Mouse (Mus musculus) C2C12 (cell line): ENCODE measurements around the gene Olfr212. TPM values are rescaled to one million over a fixed set of nuclear protein-coding genes. Genes with fewer than 3 reads are reported as not detected.
"Not testable (repeated sequence)": the region's sequence is repeated elsewhere in the genome, so short reads cannot be mapped to it uniquely, and the experiment has no call there.

Experiments
- H3K27me3 ChIP-seq: one replicate; pipeline ENCODE4 v1.6.1; 2011; ENCODE audit not compliant: control insufficient read depth, insufficient read depth, insufficient read length
- H3K36me3 ChIP-seq: one replicate; pipeline ENCODE4 v1.6.1; 2011; ENCODE audit not compliant: control insufficient read depth, insufficient read depth
- H3K4me3 ChIP-seq: one replicate; pipeline ENCODE4 v1.5.1; 2011; ENCODE audit warnings: mild to moderate bottlenecking, control low read depth; ENCODE audit not compliant: poor library complexity, insufficient read depth, severe bottlenecking
- H3K79me2 ChIP-seq: one replicate; pipeline ENCODE4 v1.6.1; 2011; ENCODE audit not compliant: control insufficient read depth, insufficient read depth
- H3K79me3 ChIP-seq: one replicate; pipeline ENCODE4 v1.6.1; 2011; ENCODE audit warnings: low read depth, control low read depth
- H3ac ChIP-seq: one replicate; pipeline ENCODE3; 2011; ENCODE audit warnings: low read depth; ENCODE audit not compliant: control insufficient read depth, insufficient read length
- CEBPB ChIP-seq: IDR thresholded peaks from one replicate; pipeline ENCODE4 v1.6.1; 2011; ENCODE audit warnings: low read depth, mild to moderate bottlenecking, control low read depth, moderate library complexity
- CTCF ChIP-seq: IDR thresholded peaks from one replicate; pipeline ENCODE4 v1.5.1; 2011; ENCODE audit not compliant: control insufficient read depth, insufficient read depth, insufficient read length
- FOSL1 ChIP-seq: IDR thresholded peaks from one replicate; pipeline ENCODE4 v1.8.0; 2011; ENCODE audit warnings: mild to moderate bottlenecking, low read length; ENCODE audit not compliant: poor library complexity, insufficient read depth, severe bottlenecking
- MAX ChIP-seq: IDR thresholded peaks from one replicate; pipeline ENCODE4 v1.6.1; 2011; ENCODE audit warnings: mild to moderate bottlenecking, control low read depth
- MYOD1 ChIP-seq: IDR thresholded peaks from one replicate; pipeline ENCODE4 v1.6.1; 2011; ENCODE audit warnings: low read depth; ENCODE audit not compliant: control insufficient read depth, insufficient read length
- MYOG ChIP-seq: IDR thresholded peaks from one replicate; pipeline ENCODE4 v1.6.1; 2011; ENCODE audit not compliant: control insufficient read depth, insufficient read length; ENCODE audit errors: extremely low read depth
- USF1 ChIP-seq: IDR thresholded peaks from one replicate; pipeline ENCODE4 v1.6.1; 2011; ENCODE audit warnings: low read depth, mild to moderate bottlenecking, control low read depth, moderate library complexity
- long read RNA-seq, 2 experiments: library from polyadenylated mRNA; unstranded; transcript quantifications; one replicate each; pipeline ENCODE4 v2.0.0; 2019 to 2020
- polyA plus RNA-seq: library from polyadenylated mRNA; unstranded; fragments of >200 nt; fragmentation: generic; extraction: Trizol; gene quantifications from one replicate; pipeline ENCODE4 v1.2.1, GENCODE M21; 2012; ENCODE audit warnings: missing spikeins

Olfr212 gene
- 0.01 TPM for polyA plus RNA-seq
- long read RNA-seq, experiment 1 = 0 reads
- long read RNA-seq, experiment 2 = 0 reads

DNA sequence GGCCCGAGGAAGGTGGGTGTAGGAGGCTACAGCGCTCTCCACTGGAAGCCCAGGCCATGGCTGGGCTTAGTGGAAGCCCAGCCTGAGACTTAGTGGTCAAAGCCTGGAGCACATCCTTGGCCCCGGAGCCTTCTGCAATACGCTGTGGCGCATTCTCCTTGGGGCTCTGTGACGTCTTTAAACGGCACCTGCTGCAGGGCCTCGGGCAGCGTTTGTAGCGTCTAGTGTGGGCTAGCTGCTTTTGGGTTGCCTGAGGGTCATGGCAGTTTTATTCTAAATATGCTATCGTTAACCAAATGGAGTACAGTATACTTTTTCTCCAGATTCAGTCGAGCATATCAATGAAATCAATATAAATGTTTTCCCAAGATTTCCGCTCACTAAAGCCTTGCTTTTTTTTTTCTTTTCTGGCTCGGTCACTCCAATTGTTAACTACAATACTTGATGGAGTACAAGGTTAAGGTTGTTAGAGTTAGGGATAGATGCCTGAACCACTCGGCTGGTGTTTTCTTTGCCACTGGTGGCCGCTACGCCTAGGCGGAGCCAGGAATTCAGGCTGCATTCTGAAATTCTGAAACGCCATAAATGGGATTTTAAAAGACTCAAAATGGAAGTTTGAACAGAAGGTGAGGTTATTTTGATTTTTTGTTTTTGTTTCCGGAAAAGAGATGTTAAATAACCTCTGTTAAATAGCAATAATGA lies at the start of gene Olfr212:
Gene Olfr212 (plus strand): TSS at position 215 of the 702 bp plus-strand sequence.
- H3K27me3 ChIP-seq, H3K79me2 ChIP-seq, H3K79me3 ChIP-seq, H3ac ChIP-seq, H3K36me3 ChIP-seq, H3K4me3 ChIP-seq: not testable (repeated sequence)

DNA sequence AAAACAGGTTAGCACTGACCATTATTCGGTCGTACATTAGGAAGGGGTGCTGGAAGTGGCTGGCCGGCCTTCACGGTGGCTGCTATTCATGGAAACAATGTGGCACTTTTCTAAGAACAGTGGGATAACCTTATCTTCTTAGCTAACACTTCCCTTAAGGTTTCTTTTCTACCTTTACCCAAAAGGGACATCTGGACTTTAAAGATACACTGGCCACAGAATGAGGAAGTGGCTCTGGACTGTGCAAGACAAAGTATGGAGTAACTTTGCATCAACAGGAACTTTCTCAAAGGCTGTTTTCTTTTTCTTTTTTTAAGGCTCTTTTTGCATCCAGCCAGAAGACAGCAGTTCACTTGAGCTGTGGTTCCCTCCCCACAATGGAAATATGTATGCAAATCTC lies 47.6 kb upstream of the Olfr212 start:
- Histone ChIP-seq H3K27me3 (no peaks in the 10 kb centered on the region), H3K36me3 (no peaks in the 10 kb centered on the region), H3K79me2 (no peaks in the 10 kb centered on the region), H3K4me3 (no peak overlapping the region), H3K79me3 (no peaks in the 10 kb centered on the region), H3ac (no peak overlapping the region)
- TF ChIP-seq USF1 = no peak

DNA sequence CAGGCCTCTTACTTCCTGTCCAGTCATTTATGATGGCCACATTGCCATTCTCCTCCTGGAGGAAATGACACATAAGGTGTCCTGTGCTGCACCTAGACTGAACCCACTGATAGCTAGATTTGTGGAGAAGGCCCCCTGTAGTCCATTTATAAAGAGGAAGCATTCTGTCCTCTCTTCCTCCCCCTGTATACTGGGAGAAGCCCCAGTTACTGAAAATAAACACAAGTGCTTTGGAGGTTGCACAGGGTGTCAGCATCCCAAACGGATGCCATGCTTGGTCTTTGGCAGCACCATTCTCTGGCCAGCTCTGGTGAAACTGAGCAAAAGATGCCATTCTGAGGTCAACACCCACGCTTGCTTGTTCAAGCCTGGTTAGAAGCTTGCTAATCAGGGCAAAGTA lies 47.1 kb upstream of the Olfr212 start:
- Histone ChIP-seq H3K4me3 (no peak overlapping the region), H3K79me3 (no peaks in the 10 kb centered on the region), H3ac (no peak overlapping the region), H3K27me3 (no peaks in the 10 kb centered on the region), H3K79me2 (no peaks in the 10 kb centered on the region), H3K36me3 (no peaks in the 10 kb centered on the region)
- no peak for TF ChIP-seq FOSL1
- TF ChIP-seq USF1 = no peak
- TF ChIP-seq CTCF = no peak
- TF ChIP-seq CEBPB = no peak
- TF ChIP-seq MYOD1 = no peak
- no peak for TF ChIP-seq MAX
- TF ChIP-seq MYOG = no peak

DNA sequence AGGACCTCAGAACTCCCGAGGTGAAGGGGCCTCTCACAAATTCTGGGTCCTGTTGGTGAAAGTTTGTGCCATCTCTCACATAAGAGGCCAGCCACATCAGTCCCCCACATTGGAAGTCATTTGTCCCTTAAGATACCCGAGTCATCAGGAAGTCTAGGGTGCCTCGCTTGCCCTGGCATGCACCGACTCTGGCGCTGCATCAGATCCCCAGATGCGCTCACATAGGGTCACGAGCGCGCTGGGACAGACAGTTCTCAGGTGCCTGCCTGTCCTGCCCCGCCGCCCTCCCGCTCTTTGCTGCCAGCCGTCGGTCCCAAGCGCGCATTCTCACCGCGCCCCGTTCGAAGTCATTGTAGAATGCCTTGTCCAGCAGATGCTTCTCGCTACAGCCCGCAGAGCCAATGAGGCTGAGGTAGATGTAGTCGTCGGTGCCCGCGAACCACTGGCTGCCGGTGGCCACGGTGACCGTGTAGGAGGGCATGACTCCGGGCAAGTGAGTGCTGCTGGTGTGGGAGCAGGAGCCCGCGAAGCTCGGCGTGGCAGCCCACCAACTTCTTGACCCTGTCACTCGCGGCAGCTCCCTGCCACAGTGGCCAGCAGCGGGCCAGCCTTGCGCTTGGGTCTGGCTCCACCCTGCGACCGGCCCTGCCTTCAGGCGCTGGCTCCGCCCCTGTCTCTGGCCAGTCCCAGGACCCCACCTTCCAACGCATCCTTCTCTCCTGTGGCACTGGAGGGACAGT lies 45.6 kb upstream of the Olfr212 start, which contains the start of gene Alox5:
Gene Alox5 (minus strand): TSS at position 635 of the 740 bp plus-strand sequence.
- TF ChIP-seq MYOD1 (no peak), MYOG (no peak), MAX (no peak), FOSL1 (no peak), CTCF (no peak), CEBPB (no peak), USF1 (no peak)
- peak within 1 kb of the TSS; percentile 66 for H3ac ChIP-seq
- H3K79me2 ChIP-seq = no peaks in the 10 kb centered on the region
- H3K27me3 ChIP-seq = no peaks in the 10 kb centered on the region
- H3K79me3 ChIP-seq = no peaks in the 10 kb centered on the region
- H3K4me3 ChIP-seq = no peak within 1 kb of the TSS
- H3K36me3 ChIP-seq = no peaks in the 10 kb centered on the region

DNA sequence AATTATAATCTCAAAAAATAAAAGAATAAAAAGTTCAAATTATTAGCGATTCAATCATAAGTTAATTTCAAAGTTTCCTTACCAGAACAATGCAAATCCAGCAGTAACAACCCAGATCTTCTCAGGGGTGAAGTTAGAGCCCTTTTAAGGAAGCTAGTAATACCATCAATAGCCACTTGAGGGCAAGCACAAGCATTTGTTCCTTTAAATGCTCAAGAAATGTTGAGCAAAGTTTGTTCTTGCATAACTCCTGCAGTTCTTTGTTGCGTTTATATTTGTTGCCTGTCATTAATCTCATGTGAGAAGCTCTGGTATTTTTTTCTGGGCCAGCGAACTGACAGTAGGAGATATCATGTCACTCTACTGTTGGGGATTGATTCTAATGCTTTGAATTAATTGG lies 38.2 kb upstream of the Olfr212 start:
- TF ChIP-seq MYOD1 = no peak
- no peak for TF ChIP-seq FOSL1
- TF ChIP-seq CEBPB = no peak
- TF ChIP-seq CTCF = no peak
- no peak for TF ChIP-seq USF1
- TF ChIP-seq MYOG = no peak
- no peak for TF ChIP-seq MAX
- Histone ChIP-seq H3K27me3 (no peaks in the 10 kb centered on the region), H3K79me3 (no peaks in the 10 kb centered on the region)

DNA sequence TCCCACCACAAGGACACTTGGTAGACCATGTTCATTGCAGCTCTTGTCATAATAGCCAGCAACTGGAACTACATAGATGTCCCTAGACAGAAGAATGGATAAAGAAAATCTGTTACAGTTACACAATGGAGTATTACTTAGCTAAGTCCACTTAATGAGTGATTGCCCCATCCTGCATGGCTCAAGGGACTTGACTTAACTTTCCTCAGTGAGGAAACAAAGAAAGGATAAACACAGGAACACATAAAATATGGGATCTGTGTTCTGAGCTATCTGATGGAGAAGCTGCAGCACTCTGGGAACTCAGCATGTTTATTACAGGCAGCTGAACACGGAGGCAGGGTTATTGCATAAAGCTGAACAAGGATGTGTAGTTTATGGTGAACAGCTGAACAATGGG lies 21.2 kb upstream of the Olfr212 start:
- Histone ChIP-seq H3K79me3 (no peaks in the 10 kb centered on the region), H3K79me2 (no peaks in the 10 kb centered on the region), H3K27me3 (no peaks in the 10 kb centered on the region), H3ac (no peak overlapping the region), H3K4me3 (no peak overlapping the region), H3K36me3 (no peaks in the 10 kb centered on the region)
- TF ChIP-seq CEBPB = no peak
- no peak for TF ChIP-seq MYOG

More for the DNA sequence above, 38.2 kb upstream of the Olfr212 start:
- no peaks in the 10 kb centered on the region for H3K79me2 ChIP-seq
- H3K36me3 ChIP-seq = no peaks in the 10 kb centered on the region
- no peak overlapping the region for H3ac ChIP-seq
- no peak overlapping the region for H3K4me3 ChIP-seq
